Mouse (Mus musculus) embryonic fibroblast, embryonic 13.5 days (primary cell): ENCODE data around the gene Vpreb2.

ENCODE experiments used
- CTCF ChIP-seq: IDR thresholded peaks from 2 replicates; pipeline ENCODE4 v1.5.1; 2011; ENCODE audit warnings: mild to moderate bottlenecking, control low read depth, low read length, moderate library complexity, borderline replicate concordance; ENCODE audit not compliant: insufficient read depth
- POLR2A ChIP-seq: IDR thresholded peaks from 2 replicates; pipeline ENCODE4 v1.6.1; 2011; ENCODE audit warnings: low read depth, mild to moderate bottlenecking, control low read depth, low read length, moderate library complexity

DNA sequence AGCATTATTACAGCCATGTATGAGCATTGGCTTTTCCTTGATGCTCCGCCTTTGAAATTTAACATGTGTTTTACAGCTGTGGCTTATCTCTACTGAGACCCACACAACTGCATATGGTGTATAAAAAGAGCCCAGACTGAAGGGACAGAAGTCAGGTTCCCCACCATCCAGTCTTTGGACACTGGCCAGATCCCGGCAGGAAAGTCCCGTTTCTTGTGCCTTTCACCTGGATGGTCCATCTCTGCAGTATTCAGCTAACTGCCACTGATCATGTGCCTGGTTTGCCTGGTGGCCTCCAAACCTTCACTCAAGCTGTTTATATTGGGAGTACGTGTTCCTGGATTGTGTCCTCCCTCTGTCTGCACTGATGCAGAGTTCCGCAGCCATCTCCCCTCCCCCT is 4.0 kb downstream of the Vpreb2 start:
- TF ChIP-seq CTCF: no peak
- no peak for TF ChIP-seq POLR2A
